Mouse (Mus musculus) layer of hippocampus, postnatal 14 days (tissue): ENCODE measurements around the gene Nedd9. TPM values are rescaled to one million over a fixed set of nuclear protein-coding genes. Genes with fewer than 3 reads are reported as not detected.

Source experiments
- total RNA-seq, 2 experiments: library from RNA; stranded (reverse); gene quantifications; 2 replicates each; pipeline ENCODE4 v1.2.3; 2021

The Nedd9 gene
- total RNA-seq, 2 experiments from 2014 or later: 16.5 to 20.6 TPM

Other genes starting within 250 kb of the Nedd9 start
- 100 to 1,000 TPM; 138 to 144 TPM for gene Smim13, start 237.5 kb downstream of the Nedd9 start, total RNA-seq
- not detected for gene Gm17364, start 213.4 kb downstream of the Nedd9 start, total RNA-seq
- gene Tmem170b, start 118.5 kb upstream of the Nedd9 start, total RNA-seq: 10 to 100 TPM; 84.1 to 88.0 TPM